Mouse (Mus musculus) retina, postnatal 1 day (tissue): Measurements from ENCODE around the gene Terb1.
A peak's percentile ranks its signal among the peaks of the same experiment; 100 is the strongest.

ENCODE experiments used
- DNase-seq: peaks from one replicate; pipeline ENCODE4 v3.0.0-alpha.2; 2012

The Terb1 gene

DNA sequence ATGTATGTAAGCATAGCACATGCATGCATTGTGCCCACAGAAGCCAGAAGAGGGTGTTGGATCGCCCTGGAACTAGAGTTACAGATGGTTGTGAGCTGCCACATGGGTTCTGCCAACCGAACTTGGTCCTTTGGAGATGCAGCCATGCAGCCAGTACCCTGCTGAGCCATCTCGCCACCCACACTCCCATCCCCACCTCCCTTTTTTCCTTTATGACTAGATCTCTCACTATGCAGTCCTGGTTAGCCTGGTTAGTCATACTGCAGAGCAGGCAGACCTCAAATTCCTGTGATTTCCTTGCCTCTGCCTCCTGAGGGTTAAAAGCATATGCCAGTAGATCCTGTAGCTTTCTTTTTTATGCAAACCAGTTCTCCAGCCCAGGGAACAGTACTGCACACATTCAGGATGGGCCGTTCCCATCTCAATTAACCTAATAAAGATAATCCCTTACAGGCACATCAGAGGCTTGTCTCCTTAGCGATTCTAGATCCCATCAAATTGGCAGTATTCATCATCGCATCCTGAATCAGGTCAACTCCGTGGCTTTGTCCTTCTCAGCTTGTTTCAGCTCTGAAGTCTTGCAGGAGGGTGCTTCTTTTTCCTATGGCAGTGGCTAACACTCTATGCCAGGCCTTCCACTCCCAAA, 99.0 kb downstream of the Terb1 start:
- DNase-seq: peak; percentile 45

DNA sequence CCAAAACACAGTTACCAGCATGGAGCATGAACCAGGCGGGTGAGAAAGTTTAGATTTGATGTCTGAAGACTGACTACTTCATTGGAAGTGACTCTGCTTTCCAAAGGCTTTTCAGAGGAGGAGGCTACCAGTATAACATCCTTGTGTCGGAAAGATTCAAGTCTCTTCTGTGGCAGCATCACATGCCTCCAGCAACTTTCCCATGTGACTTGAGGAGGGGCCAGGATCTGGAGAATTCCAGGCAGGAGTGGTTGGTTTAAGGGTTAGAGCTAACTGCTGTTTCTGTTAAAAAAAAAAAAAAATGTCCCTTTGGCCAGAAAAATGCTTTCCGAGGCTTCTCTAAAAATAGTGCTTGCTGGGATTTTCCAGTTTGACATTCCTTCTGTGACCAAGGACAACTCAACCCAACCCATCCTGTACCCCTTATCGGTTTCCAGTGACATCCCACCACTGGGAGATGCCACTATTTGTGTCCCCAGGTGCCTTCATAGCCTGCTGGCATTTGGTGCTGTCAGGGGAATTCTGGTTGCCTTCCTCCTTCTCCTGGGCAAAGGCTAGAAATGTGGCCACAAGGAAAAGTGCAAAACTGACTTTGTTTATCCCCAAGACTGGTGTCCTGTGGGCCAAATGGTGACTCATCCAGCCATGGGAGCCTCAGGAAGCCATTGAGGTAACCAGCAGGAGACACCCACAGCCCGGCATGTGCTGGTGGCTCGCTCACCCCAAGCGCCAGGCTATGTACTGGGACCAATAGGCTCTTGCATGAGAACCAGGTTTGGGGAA, 101.2 kb downstream of the Terb1 start:
- no peak for DNase-seq

DNA sequence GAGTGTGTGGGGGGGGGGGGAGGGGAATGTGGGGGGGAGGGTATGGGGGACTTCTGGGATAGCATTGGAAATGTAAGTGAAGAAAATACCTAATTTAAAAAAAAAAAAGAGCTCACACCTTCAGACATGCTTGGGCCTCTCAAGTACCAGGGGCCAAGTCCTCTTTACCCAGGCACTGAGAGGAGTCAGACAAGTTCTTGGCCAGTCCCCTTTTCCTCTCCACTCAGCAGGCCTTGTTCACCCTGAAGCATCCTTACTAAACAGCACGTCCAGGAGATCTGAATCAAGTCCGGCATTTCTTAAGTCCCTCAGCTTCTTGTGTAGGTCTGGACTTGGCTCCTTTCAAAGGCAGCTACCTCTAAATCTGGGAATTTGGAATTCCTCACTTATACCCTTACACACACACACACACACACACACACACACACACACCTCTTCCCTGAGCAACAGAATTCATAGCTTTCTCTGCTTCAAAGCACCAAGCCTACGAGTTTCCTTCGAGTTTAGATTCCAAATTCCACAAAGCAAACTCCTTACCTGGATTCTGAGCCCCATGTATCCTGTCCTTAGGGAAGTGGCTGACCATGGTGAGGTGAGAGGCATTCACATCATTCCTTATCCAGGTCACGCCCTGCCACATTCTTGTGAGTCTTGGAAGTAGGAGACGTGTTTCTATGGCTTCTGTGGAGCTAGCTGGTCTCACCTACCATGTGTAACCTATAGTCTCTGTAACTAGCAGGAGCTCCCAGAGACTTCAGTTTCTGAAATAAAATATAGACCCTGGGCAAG, 103.2 kb downstream of the Terb1 start:
- DNase-seq: no peak

DNA sequence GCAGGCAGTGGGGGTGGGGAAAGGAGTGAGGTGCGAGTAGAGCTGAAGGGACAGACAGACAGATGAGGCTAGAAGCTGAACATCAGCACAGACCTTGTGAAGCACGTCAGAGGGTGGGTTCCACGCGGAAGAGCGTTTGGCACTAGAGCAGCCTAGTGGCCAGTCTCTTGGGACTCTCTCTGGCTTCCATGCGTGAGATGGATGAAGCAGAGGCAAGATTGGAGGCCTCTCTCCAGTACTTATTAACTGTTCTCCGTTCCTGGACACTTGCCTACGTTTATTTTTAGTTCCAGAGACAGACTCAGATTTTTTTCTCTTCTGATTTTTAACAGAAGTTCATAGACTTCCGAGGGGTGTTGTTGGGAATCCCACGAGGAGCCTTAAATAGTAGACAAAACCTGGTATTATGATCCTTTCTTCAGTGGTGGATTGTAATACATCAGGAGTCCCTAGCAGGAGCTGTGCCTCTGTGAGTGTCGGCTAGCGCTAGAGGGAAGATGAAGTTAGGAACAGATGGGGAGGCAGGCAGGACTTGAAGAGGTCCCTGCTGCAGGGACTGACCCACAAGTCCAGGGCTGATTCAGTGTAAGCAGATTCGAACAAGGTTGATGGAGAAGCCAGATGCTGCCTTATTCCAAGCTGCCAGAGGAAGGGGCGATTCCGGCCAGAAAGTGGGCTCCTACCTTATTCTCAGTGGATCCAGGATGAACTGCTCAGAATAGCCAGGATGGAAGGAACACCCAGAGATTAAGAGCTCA, 104.1 kb downstream of the Terb1 start:
- no peak for DNase-seq

DNA sequence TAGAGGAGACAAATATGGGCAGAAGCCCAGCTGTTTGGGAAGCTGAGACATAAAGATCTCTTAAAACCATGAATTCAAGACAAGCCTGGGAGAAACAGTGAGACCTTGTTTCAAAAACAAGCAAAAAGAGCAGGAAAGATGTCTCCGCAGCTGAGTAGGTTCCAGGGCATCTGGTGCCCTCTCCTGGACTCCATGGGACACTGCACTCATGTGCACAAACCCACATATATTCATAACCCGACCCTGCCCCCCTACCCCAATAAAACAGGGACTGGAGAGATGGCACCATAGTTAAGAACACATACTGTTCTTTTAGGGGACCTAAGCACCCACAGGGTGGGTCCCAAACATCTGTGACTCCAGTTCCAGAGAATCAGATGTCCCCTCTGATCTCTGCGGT, 106.1 kb downstream of the Terb1 start:
- DNase-seq: no peak
